Mouse (Mus musculus) liver, postnatal 0 days (tissue): Measurements from ENCODE around the gene Calcoco1. TPM values are rescaled to one million over a fixed set of nuclear protein-coding genes. Genes with fewer than 3 reads are reported as not detected.

Experiments
- ATAC-seq: fragments of 200-750 bp; cut with Nextera tagmentation; 2 replicates; pipeline ENCODE4 v1.8.0; 2017; ENCODE audit warnings: mild to moderate bottlenecking, moderate library complexity
- DNase-seq: peaks from one replicate; pipeline ENCODE4 v3.0.0-alpha.2; 2016
- H3K27ac ChIP-seq: fragments of 300-500 bp; sonication (generic); 2 replicates; pipeline ENCODE4 v1.5.1; 2014; ENCODE audit warnings: antibody characterized with exemption, moderate library complexity, mild to moderate bottlenecking, low read depth
- H3K27me3 ChIP-seq: fragments of 300-500 bp; sonication (generic); 2 replicates; pipeline ENCODE4 v1.6.1; 2014; ENCODE audit warnings: low read length, control low read depth, mixed read lengths; ENCODE audit not compliant: insufficient read depth
- H3K36me3 ChIP-seq: fragments of 300-500 bp; sonication (generic); replicated peaks from 2 replicates; pipeline ENCODE4 v1.6.1; 2014; ENCODE audit warnings: mild to moderate bottlenecking, control low read depth, low read length, moderate library complexity, mixed read lengths; ENCODE audit not compliant: insufficient read depth
- H3K4me1 ChIP-seq: fragments of 300-500 bp; sonication (generic); 2 replicates; pipeline ENCODE4 v1.6.1; 2014; ENCODE audit warnings: antibody characterized with exemption, mild to moderate bottlenecking, control low read depth; ENCODE audit not compliant: insufficient read depth
- H3K4me2 ChIP-seq: fragments of 300-500 bp; sonication (generic); 2 replicates; pipeline ENCODE4 v1.6.1; 2014; ENCODE audit warnings: low read depth, mild to moderate bottlenecking, low read length, moderate library complexity, mixed read lengths
- H3K4me3 ChIP-seq: fragments of 300-500 bp; sonication (generic); 2 replicates; pipeline ENCODE4 v1.5.1; 2014; ENCODE audit warnings: low read depth, low read length
- H3K9ac ChIP-seq: fragments of 300-500 bp; sonication (generic); replicated peaks from 2 replicates; pipeline ENCODE4 v1.6.1; 2014; ENCODE audit warnings: mild to moderate bottlenecking, moderate library complexity
- H3K9me3 ChIP-seq: fragments of 300-500 bp; sonication (generic); 2 replicates; pipeline ENCODE4 v1.6.1; 2016; ENCODE audit warnings: mild to moderate bottlenecking, control low read depth, low read length, mixed read lengths
- CTCF ChIP-seq: sonication (generic); IDR thresholded peaks from 2 replicates; pipeline ENCODE4 v1.5.1; 2016; ENCODE audit warnings: antibody characterized with exemption, low read depth
- EP300 ChIP-seq: IDR thresholded peaks from 2 replicates; pipeline ENCODE4 v1.6.1; 2016; ENCODE audit warnings: antibody characterized with exemption, low read depth, mild to moderate bottlenecking
- WGBS: fragments of 180-500 bp; shearing (Covaris S2); extraction: QIAGEN DNeasy Blood & Tissue Kit; methylation state at CpG from one replicate; pipeline ENCODE4 v1.1.7; 2014; ENCODE audit not compliant: insufficient replicate concordance; 5-methylcytosine and 5-hydroxymethylcytosine counted together
- polyA plus RNA-seq: library from polyadenylated mRNA; unstranded; fragments of >200 nt; fragmentation: Nextera tagmentation; extraction: Ambion mirVana; gene quantifications from 2 replicates; pipeline ENCODE4 v1.2.1, GENCODE M21; 2015

Gene Calcoco1
- polyA plus RNA-seq, 1 experiment from 2014 or later: 11.1 TPM

- no peak overlapping the region for H3K9ac ChIP-seq
- H3K4me2 ChIP-seq: no peak overlapping the region
- no peaks in the 10 kb centered on the region for H3K9me3 ChIP-seq
- no peak for TF ChIP-seq EP300
- TF ChIP-seq CTCF: no peak
- H3K4me3 ChIP-seq: no peak overlapping the region
- no peaks in the 10 kb centered on the region for H3K4me1 ChIP-seq
- no peak for ATAC-seq
- 59% methylated on average over 7 of the region's 7 CpGs for WGBS
- no peak overlapping the region for H3K27ac ChIP-seq
- no peak for DNase-seq
- no peaks in the 10 kb centered on the region for H3K36me3 ChIP-seq
- peaks cover 29% of the 10 kb centered on the region; the same call in 1 of the 2 replicates for H3K27me3 ChIP-seq
Measured at GRCm38 (mm10) chr15:102754361-102754760, 32.4 kb upstream of the Calcoco1 start.

- Histone ChIP-seq H3K36me3 (no peaks in the 10 kb centered on the region), H3K9ac (no peak overlapping the region), H3K27ac (no peak overlapping the region), H3K27me3 (peaks cover 40% of the 10 kb centered on the region), H3K4me1 (no peaks in the 10 kb centered on the region), H3K4me3 (no peak overlapping the region), H3K4me2 (no peak overlapping the region), H3K9me3 (no peaks in the 10 kb centered on the region)
- peak; percentile 77 for TF ChIP-seq CTCF
- TF ChIP-seq EP300: no peak
- 4% methylated on average over 13 of the region's 13 CpGs for WGBS
- ATAC-seq (no peak), DNase-seq (peak; percentile 63)
Measured at GRCm38 (mm10) chr15:102753170-102753569, 31.2 kb upstream of the Calcoco1 start.

GRCm38 (mm10) chr15:102752164-102752563, 30.2 kb upstream of the Calcoco1 start:
- Histone ChIP-seq H3K4me3 (no peak overlapping the region), H3K36me3 (no peaks in the 10 kb centered on the region), H3K27ac (no peak overlapping the region), H3K4me1 (no peaks in the 10 kb centered on the region), H3K9me3 (no peaks in the 10 kb centered on the region), H3K9ac (no peak overlapping the region), H3K27me3 (peaks cover 50% of the 10 kb centered on the region), H3K4me2 (no peak overlapping the region)
- ATAC-seq: no peak
- 63% methylated on average over 1 of the region's 1 CpGs for WGBS
- TF ChIP-seq EP300 (no peak), CTCF (no peak)
- no peak for DNase-seq

GRCm38 (mm10) chr15:102750241-102750640, 28.3 kb upstream of the Calcoco1 start:
- ATAC-seq: no peak
- WGBS: 69% methylated on average over 5 of the region's 5 CpGs

GRCm38 (mm10) chr15:102749103-102749502, 27.1 kb upstream of the Calcoco1 start:
- DNase-seq: no peak
- Histone ChIP-seq H3K36me3 (no peaks in the 10 kb centered on the region), H3K4me2 (no peak overlapping the region), H3K4me1 (no peaks in the 10 kb centered on the region), H3K9ac (no peak overlapping the region), H3K9me3 (no peaks in the 10 kb centered on the region), H3K4me3 (no peak overlapping the region), H3K27me3 (peaks cover 72% of the 10 kb centered on the region), H3K27ac (no peak overlapping the region)
- no peak for ATAC-seq
- TF ChIP-seq EP300 (no peak), CTCF (no peak)
- 56% methylated on average over 1 of the region's 1 CpGs for WGBS

More at GRCm38 (mm10) chr15:102750241-102750640, 28.3 kb upstream of the Calcoco1 start:
- no peak overlapping the region for H3K4me2 ChIP-seq
- no peaks in the 10 kb centered on the region for H3K36me3 ChIP-seq
- no peak overlapping the region for H3K4me3 ChIP-seq
- H3K27me3 ChIP-seq: peaks cover 68% of the 10 kb centered on the region
- no peak for TF ChIP-seq CTCF
- no peak for TF ChIP-seq EP300
- H3K27ac ChIP-seq: no peak overlapping the region
- no peak overlapping the region for H3K9ac ChIP-seq
- no peaks in the 10 kb centered on the region for H3K4me1 ChIP-seq
- DNase-seq: no peak
- H3K9me3 ChIP-seq: no peaks in the 10 kb centered on the region

GRCm38 (mm10) chr15:102747853-102748252, 25.9 kb upstream of the Calcoco1 start:
- no peak for ATAC-seq
- Histone ChIP-seq H3K27me3 (peaks cover 77% of the 10 kb centered on the region), H3K9ac (no peak overlapping the region), H3K9me3 (no peaks in the 10 kb centered on the region), H3K4me2 (no peak overlapping the region), H3K4me1 (no peaks in the 10 kb centered on the region), H3K4me3 (no peak overlapping the region), H3K36me3 (no peaks in the 10 kb centered on the region), H3K27ac (no peak overlapping the region)
- 39% methylated on average over 8 of the region's 8 CpGs for WGBS
- no peak for DNase-seq
- TF ChIP-seq CTCF: no peak
- no peak for TF ChIP-seq EP300

- H3K4me2 ChIP-seq: peak overlapping the region; percentile 47
- H3K27ac ChIP-seq: no peak overlapping the region
- no peaks in the 10 kb centered on the region for H3K36me3 ChIP-seq
- 3% methylated on average over 20 of the region's 20 CpGs for WGBS
- peaks cover 74% of the 10 kb centered on the region for H3K27me3 ChIP-seq
- no peak overlapping the region for H3K9ac ChIP-seq
- H3K4me1 ChIP-seq: no peaks in the 10 kb centered on the region
- ATAC-seq: no peak
- H3K9me3 ChIP-seq: no peaks in the 10 kb centered on the region
- DNase-seq: no peak
- peak overlapping the region; percentile 36 for H3K4me3 ChIP-seq
- no peak for TF ChIP-seq CTCF
- TF ChIP-seq EP300: no peak
Measured at GRCm38 (mm10) chr15:102747286-102747640, 25.3 kb upstream of the Calcoco1 start.
